19 mouse cellular contexts compared by ENCODE assay signal in genomic region chr9:112258560-112258959, GRCm38 (mm10). TPM values are rescaled to one million over a fixed set of nuclear protein-coding genes. Genes with fewer than 3 reads are reported as not detected.
DNase-seq lines count a peak whose midpoint lies in the region; ATAC-seq and TF ChIP-seq lines count a peak whose summit lies in the region.
"Had no signal": no experiment of that assay in that cellular context is flagged by ENCODE, and none has a peak within 500 bp of the region (broad histone marks: within the 10 kb centered on the region; RNA-seq: fewer than 3 reads in every experiment).

No protein-coding gene starts in this region.

- H3K9me3 ChIP-seq in hindbrain, postnatal 0 days (ENCODE audit: low read length), result no peaks in the 10 kb centered on the region
- H3K9me3 ChIP-seq in hindbrain, embryonic 11.5 days (ENCODE audit: control insufficient read depth, low read length), result no peaks in the 10 kb centered on the region
- H3K9me3 ChIP-seq: embryonic facial prominence, embryonic 12.5 days; forebrain, embryonic 12.5 days; heart, embryonic 15.5 days had no signal

- no peaks in the 10 kb centered on the region for H3K36me3 ChIP-seq in hindbrain, postnatal 0 days (ENCODE audit: insufficient read depth, low read length)
- no peaks in the 10 kb centered on the region for H3K36me3 ChIP-seq in hindbrain, embryonic 11.5 days (ENCODE audit: control insufficient read depth, insufficient read depth, low read length)
- H3K36me3 ChIP-seq: embryonic facial prominence, embryonic 12.5 days; forebrain, embryonic 12.5 days; heart, embryonic 15.5 days had no signal

- no peak for ATAC-seq in hindbrain, postnatal 0 days
- no peak for ATAC-seq in hindbrain, embryonic 11.5 days (ENCODE audit: low FRiP score)
- ATAC-seq in activated CD4-positive, CD25-positive, alpha-beta regulatory T cell, adult 4 months, result no peak
- ATAC-seq: forebrain, embryonic 16.5 days; intestine, embryonic 16.5 days had no signal

- no peak for TF ChIP-seq POLR2A in brain, embryonic 14.5 days (IDR thresholded peaks at IDR 0.05; ENCODE audit: borderline replicate concordance, extremely low read depth, insufficient read depth, insufficient read length, poor library complexity, severe bottlenecking)

- H3K27ac ChIP-seq in hindbrain, postnatal 0 days, result no peak overlapping the region
- no peak overlapping the region for H3K27ac ChIP-seq in hindbrain, embryonic 11.5 days (ENCODE audit: low read depth, low read length)
- H3K27ac ChIP-seq: embryonic facial prominence, embryonic 12.5 days; forebrain, embryonic 12.5 days; heart, adult 2 months; heart, embryonic 15.5 days; hindbrain, embryonic 14.5 days had no signal

- no peaks in the 10 kb centered on the region for H3K27me3 ChIP-seq in hindbrain, postnatal 0 days (ENCODE audit: insufficient read depth, low read length)
- H3K27me3 ChIP-seq in hindbrain, embryonic 11.5 days (ENCODE audit: control insufficient read depth, insufficient read depth, low read length), result no peaks in the 10 kb centered on the region
- H3K27me3 ChIP-seq: embryonic facial prominence, embryonic 12.5 days; forebrain, embryonic 12.5 days; heart, embryonic 15.5 days had no signal

- TF ChIP-seq CTCF in hindbrain, postnatal 0 days (IDR thresholded peaks at IDR 0.05; ENCODE audit: low read depth), result no peak
- no peak for TF ChIP-seq CTCF in brain, embryonic 14.5 days (IDR thresholded peaks at IDR 0.05; ENCODE audit: borderline replicate concordance, extremely low read depth, insufficient read depth, insufficient read length)

- H3K4me1 ChIP-seq in hindbrain, postnatal 0 days (ENCODE audit: insufficient read depth, low read length), result no peaks in the 10 kb centered on the region
- no peaks in the 10 kb centered on the region for H3K4me1 ChIP-seq in hindbrain, embryonic 11.5 days (replicated peaks; ENCODE audit: control insufficient read depth, insufficient read depth, low read length)
- H3K4me1 ChIP-seq: embryonic facial prominence, embryonic 12.5 days; forebrain, embryonic 12.5 days; heart, embryonic 15.5 days had no signal

- 65% methylated on average over 1 of the region's 1 CpGs for WGBS in hindbrain, postnatal 0 days
- 84% methylated on average over 1 of the region's 1 CpGs for WGBS in hindbrain, embryonic 11.5 days

- H3K9ac ChIP-seq in hindbrain, postnatal 0 days (replicated peaks; ENCODE audit: low read length), result no peak overlapping the region
- no peak overlapping the region for H3K9ac ChIP-seq in hindbrain, embryonic 11.5 days (ENCODE audit: low read depth, low read length)
- H3K9ac ChIP-seq: embryonic facial prominence, embryonic 12.5 days; forebrain, embryonic 12.5 days; heart, embryonic 15.5 days; hindbrain, embryonic 14.5 days had no signal

- H3K4me3 ChIP-seq in hindbrain, postnatal 0 days (ENCODE audit: low read length), result no peak overlapping the region
- no peak overlapping the region for H3K4me3 ChIP-seq in hindbrain, embryonic 11.5 days (ENCODE audit: low read depth, low read length)
- H3K4me3 ChIP-seq: embryonic facial prominence, embryonic 12.5 days; forebrain, embryonic 12.5 days; heart, adult 2 months; heart, embryonic 15.5 days had no signal

- peak; percentile 71 for DNase-seq in hindbrain, postnatal 0 days (ENCODE audit: low spot score)
- no peak for DNase-seq in hindbrain, embryonic 11.5 days (ENCODE audit: low spot score)
- peak; percentile 12 for DNase-seq in brain, embryonic 14.5 days (ENCODE audit: low read depth)
- DNase-seq in cerebellum, adult 9-11 months, result peak; percentile 65
- no peak for DNase-seq in lung, adult 18-20 months
- DNase-seq: adrenal gland, postnatal 10 days; gastrocnemius, postnatal 14 days; heart, adult 2 months; heart, postnatal 14 days; kidney, adult 2 months had no signal

- no peak overlapping the region for H3K4me2 ChIP-seq in hindbrain, postnatal 0 days (ENCODE audit: low read depth, low read length)
- no peak overlapping the region for H3K4me2 ChIP-seq in hindbrain, embryonic 11.5 days (replicated peaks; ENCODE audit: low read depth, low read length)
- H3K4me2 ChIP-seq: embryonic facial prominence, embryonic 12.5 days; forebrain, embryonic 12.5 days; heart, embryonic 11.5 days; heart, embryonic 15.5 days; hindbrain, embryonic 14.5 days had no signal

RNA-seq across cellular contexts. Expression of gene Arpp21, which starts 22.8 kb away (rescaled TPM):
- total RNA-seq in hindbrain, postnatal 0 days (2014; rRNA removed), result 80.5 and 88.0 TPM in 2 replicates
- polyA plus RNA-seq in hindbrain, postnatal 0 days (2015; fragmentation: Nextera tagmentation; extraction: Ambion mirVana), result 60.9 and 64.6 TPM in 2 replicates
- 6.0 and 6.8 TPM in 2 replicates for polyA plus RNA-seq in hindbrain, embryonic 11.5 days (2014; fragmentation: Nextera tagmentation; extraction: Ambion mirVana)
- polyA plus RNA-seq in brain, embryonic 14.5 days (2012; rRNA removed), result 47.1 and 48.1 TPM in 2 replicates
- polyA plus RNA-seq in activated CD4-positive, CD25-positive, alpha-beta regulatory T cell, adult 4 months (2017; shearing (Covaris generic)), result under 1 TPM in 1 of 2 experiments, not detected in 1; 0.75 TPM
- polyA plus RNA-seq: gonadal fat pad, adult 2 months had no signal

Comparison
In these comparisons a context has a peak if more than half of its experiments do, and no peak if none do; other contexts are left out.
1. DNase-seq: peak in hindbrain, postnatal 0 days (single experiment), brain, embryonic 14.5 days (single experiment) and cerebellum, adult 9-11 months (single experiment); none in hindbrain, embryonic 11.5 days (single experiment) and lung, adult 18-20 months (0 of 2).